Mouse (Mus musculus): ENCODE data around the gene Gdf15. TPM values are rescaled to one million over a fixed set of nuclear protein-coding genes. Genes with fewer than 3 reads are reported as not detected.
"Not testable (repeated sequence)": the region's sequence is repeated elsewhere in the genome, so short reads cannot be mapped to it uniquely, and the experiment has no call there.

Gdf15 gene
- total RNA-seq, 2 experiments from 2014 or later, result 0.67 TPM; not detected in 1

GRCm38 (mm10) chr8:70593961-70594609 lies 38.2 kb downstream of the Gdf15 start, which contains the start of gene Isyna1:
Gene Isyna1, plus strand, starts transcription at chr8:70594373.
- peak; percentile 83 for ATAC-seq (replicated peaks; ENCODE audit: poor library complexity, severe bottlenecking)

GRCm38 (mm10) chr8:70593173-70593572 lies 39.1 kb downstream of the Gdf15 start:
- ATAC-seq (replicated peaks; ENCODE audit: poor library complexity, severe bottlenecking), result no peak

GRCm38 (mm10) chr8:70591569-70591968 lies 40.7 kb downstream of the Gdf15 start:
- no peak for ATAC-seq (replicated peaks; ENCODE audit: poor library complexity, severe bottlenecking)

GRCm38 (mm10) chr8:70587955-70588354 lies 44.3 kb downstream of the Gdf15 start:
- ATAC-seq (replicated peaks; ENCODE audit: poor library complexity, severe bottlenecking), result not testable (repeated sequence)

- ATAC-seq (replicated peaks; ENCODE audit: poor library complexity, severe bottlenecking), result peak; percentile 91
Observed at GRCm38 (mm10) chr8:70585258-70585652, 47.0 kb downstream of the Gdf15 start.

GRCm38 (mm10) chr8:70584606-70585257 lies 47.5 kb downstream of the Gdf15 start:
- ATAC-seq (replicated peaks; ENCODE audit: poor library complexity, severe bottlenecking), result no peak

GRCm38 (mm10) chr8:70583476-70584387 lies 48.5 kb downstream of the Gdf15 start:
- no peak for ATAC-seq (replicated peaks; ENCODE audit: poor library complexity, severe bottlenecking)

Other genes with a start within 250 kb of the Gdf15 start
- gene Crtc1, start 192.9 kb downstream of the Gdf15 start, total RNA-seq (2014; fragmentation: Nextera tagmentation), result 7.4 and 19.5 TPM in 2 replicates
- 2.3 and 4.8 TPM in 2 replicates for gene Crtc1, start 192.9 kb downstream of the Gdf15 start, total RNA-seq (2017)
- gene Klhl26, start 155.5 kb downstream of the Gdf15 start, total RNA-seq (2014; fragmentation: Nextera tagmentation), result 2.1 and 4.4 TPM in 2 replicates
- 4.0 and 4.1 TPM in 2 replicates for gene Klhl26, start 155.5 kb downstream of the Gdf15 start, total RNA-seq (2017)
- gene Tmem59l, start 145.1 kb downstream of the Gdf15 start, total RNA-seq (2014; fragmentation: Nextera tagmentation), result not detected in 2 replicates
- gene Tmem59l, start 145.1 kb downstream of the Gdf15 start, total RNA-seq (2017), result not detected in 2 replicates
- gene Crlf1, start 139.3 kb downstream of the Gdf15 start, total RNA-seq (2014; fragmentation: Nextera tagmentation), result not detected in 2 replicates
- gene Crlf1, start 139.3 kb downstream of the Gdf15 start, total RNA-seq (2017), result not detected in 2 replicates
- 21.7 and 30.2 TPM in 2 replicates for gene Rex1bd, start 125.7 kb downstream of the Gdf15 start, total RNA-seq (2014; fragmentation: Nextera tagmentation)
- 33.4 and 64.9 TPM in 2 replicates for gene Rex1bd, start 125.7 kb downstream of the Gdf15 start, total RNA-seq (2017)
- 2,675 and 2,799 TPM in 2 replicates for gene Uba52, start 121.7 kb downstream of the Gdf15 start, total RNA-seq (2014; fragmentation: Nextera tagmentation)
- gene Uba52, start 121.7 kb downstream of the Gdf15 start, total RNA-seq (2017), result 3,231 and 3,572 TPM in 2 replicates
- gene Fkbp8, start 104.7 kb downstream of the Gdf15 start, total RNA-seq (2014; fragmentation: Nextera tagmentation), result 113 and 149 TPM in 2 replicates
- 107 and 118 TPM in 2 replicates for gene Fkbp8, start 104.7 kb downstream of the Gdf15 start, total RNA-seq (2017)
- gene Kxd1, start 104.5 kb downstream of the Gdf15 start, total RNA-seq (2014; fragmentation: Nextera tagmentation), result 83.7 and 84.5 TPM in 2 replicates
- gene Kxd1, start 104.5 kb downstream of the Gdf15 start, total RNA-seq (2017), result 68.7 and 74.4 TPM in 2 replicates
- 11.7 and 13.6 TPM in 2 replicates for gene Ell, start 93.0 kb downstream of the Gdf15 start, total RNA-seq (2014; fragmentation: Nextera tagmentation)
- 5.5 and 5.7 TPM in 2 replicates for gene Ell, start 93.0 kb downstream of the Gdf15 start, total RNA-seq (2017)
- 30.8 and 66.6 TPM in 2 replicates for gene Isyna1, start 38.1 kb downstream of the Gdf15 start, total RNA-seq (2014; fragmentation: Nextera tagmentation)
- gene Isyna1, start 38.1 kb downstream of the Gdf15 start, total RNA-seq (2017), result 35.2 and 38.6 TPM in 2 replicates
- 53.8 and 75.4 TPM in 2 replicates for gene Ssbp4, start 23.6 kb downstream of the Gdf15 start, total RNA-seq (2014; fragmentation: Nextera tagmentation)
- gene Ssbp4, start 23.6 kb downstream of the Gdf15 start, total RNA-seq (2017), result 35.2 and 87.9 TPM in 2 replicates
- gene Lrrc25, start 16.3 kb downstream of the Gdf15 start, total RNA-seq (2014; fragmentation: Nextera tagmentation), result 2.9 and 5.2 TPM in 2 replicates
- gene Lrrc25, start 16.3 kb downstream of the Gdf15 start, total RNA-seq (2017), result 1.1 and 3.1 TPM in 2 replicates
- 8.5 and 31.0 TPM in 2 replicates for gene Pgpep1, start 27.9 kb upstream of the Gdf15 start, total RNA-seq (2014; fragmentation: Nextera tagmentation)
- 6.5 and 6.9 TPM in 2 replicates for gene Pgpep1, start 27.9 kb upstream of the Gdf15 start, total RNA-seq (2017)
- gene Lsm4, start 40.8 kb upstream of the Gdf15 start, total RNA-seq (2014; fragmentation: Nextera tagmentation), result 187 and 226 TPM in 2 replicates
- gene Lsm4, start 40.8 kb upstream of the Gdf15 start, total RNA-seq (2017), result 247 and 312 TPM in 2 replicates
- 7.7 and 12.3 TPM in 2 replicates for gene Jund, start 66.5 kb upstream of the Gdf15 start, total RNA-seq (2014; fragmentation: Nextera tagmentation)
- 24.6 and 27.0 TPM in 2 replicates for gene Jund, start 66.5 kb upstream of the Gdf15 start, total RNA-seq (2017)
- not detected in 2 replicates for gene Iqcn, start 71.0 kb upstream of the Gdf15 start, total RNA-seq (2014; fragmentation: Nextera tagmentation)
- not detected in 2 replicates for gene Iqcn, start 71.0 kb upstream of the Gdf15 start, total RNA-seq (2017)
- gene Gm3336, start 86.1 kb upstream of the Gdf15 start, total RNA-seq (2014; fragmentation: Nextera tagmentation), result not detected in 2 replicates
- not detected in 2 replicates for gene Gm3336, start 86.1 kb upstream of the Gdf15 start, total RNA-seq (2017)
- not detected in 2 replicates for gene Pde4c, start 91.3 kb upstream of the Gdf15 start, total RNA-seq (2014; fragmentation: Nextera tagmentation)
- not detected in 2 replicates for gene Pde4c, start 91.3 kb upstream of the Gdf15 start, total RNA-seq (2017)
- gene Rab3a, start 122.2 kb upstream of the Gdf15 start, total RNA-seq (2014; fragmentation: Nextera tagmentation), result 5.5 and 10.8 TPM in 2 replicates
- 0.34 and 1.6 TPM in 2 replicates for gene Rab3a, start 122.2 kb upstream of the Gdf15 start, total RNA-seq (2017)
- gene Mpv17l2, start 128.5 kb upstream of the Gdf15 start, total RNA-seq (2014; fragmentation: Nextera tagmentation), result 28.6 and 41.1 TPM in 2 replicates
- 9.0 and 9.3 TPM in 2 replicates for gene Mpv17l2, start 128.5 kb upstream of the Gdf15 start, total RNA-seq (2017)
- gene Pik3r2, start 144.3 kb upstream of the Gdf15 start, total RNA-seq (2014; fragmentation: Nextera tagmentation), result 6.6 and 14.0 TPM in 2 replicates
- gene Pik3r2, start 144.3 kb upstream of the Gdf15 start, total RNA-seq (2017), result 12.1 and 16.6 TPM in 2 replicates
- 74.8 and 78.5 TPM in 2 replicates for gene Mast3, start 172.6 kb upstream of the Gdf15 start, total RNA-seq (2014; fragmentation: Nextera tagmentation)
- 12.4 and 12.5 TPM in 2 replicates for gene Mast3, start 172.6 kb upstream of the Gdf15 start, total RNA-seq (2017)
- gene Il12rb1, start 176.0 kb upstream of the Gdf15 start, total RNA-seq (2014; fragmentation: Nextera tagmentation), result 0.24 and 0.62 TPM in 2 replicates
- 0.52 and 1.4 TPM in 2 replicates for gene Il12rb1, start 176.0 kb upstream of the Gdf15 start, total RNA-seq (2017)
- 5.0 and 16.1 TPM in 2 replicates for gene Arrdc2, start 207.3 kb upstream of the Gdf15 start, total RNA-seq (2014; fragmentation: Nextera tagmentation)
- gene Arrdc2, start 207.3 kb upstream of the Gdf15 start, total RNA-seq (2017), result 4.7 and 8.7 TPM in 2 replicates
- gene Kcnn1, start 230.8 kb upstream of the Gdf15 start, total RNA-seq (2014; fragmentation: Nextera tagmentation), result 0.30 and 0.49 TPM in 2 replicates
- 0.90 and 3.5 TPM in 2 replicates for gene Kcnn1, start 230.8 kb upstream of the Gdf15 start, total RNA-seq (2017)
- gene Ccdc124, start 241.5 kb upstream of the Gdf15 start, total RNA-seq (2014; fragmentation: Nextera tagmentation), result 19.4 and 22.3 TPM in 2 replicates
- gene Ccdc124, start 241.5 kb upstream of the Gdf15 start, total RNA-seq (2017), result 35.9 and 38.9 TPM in 2 replicates